Mouse (Mus musculus): Measurements from ENCODE around the gene Arhgef25. TPM values are rescaled to one million over a fixed set of nuclear protein-coding genes. Genes with fewer than 3 reads are reported as not detected.

Arhgef25 gene
- under 1 TPM; 0.39 to 0.73 TPM for polyA plus RNA-seq (2017; shearing (Covaris generic))

DNA sequence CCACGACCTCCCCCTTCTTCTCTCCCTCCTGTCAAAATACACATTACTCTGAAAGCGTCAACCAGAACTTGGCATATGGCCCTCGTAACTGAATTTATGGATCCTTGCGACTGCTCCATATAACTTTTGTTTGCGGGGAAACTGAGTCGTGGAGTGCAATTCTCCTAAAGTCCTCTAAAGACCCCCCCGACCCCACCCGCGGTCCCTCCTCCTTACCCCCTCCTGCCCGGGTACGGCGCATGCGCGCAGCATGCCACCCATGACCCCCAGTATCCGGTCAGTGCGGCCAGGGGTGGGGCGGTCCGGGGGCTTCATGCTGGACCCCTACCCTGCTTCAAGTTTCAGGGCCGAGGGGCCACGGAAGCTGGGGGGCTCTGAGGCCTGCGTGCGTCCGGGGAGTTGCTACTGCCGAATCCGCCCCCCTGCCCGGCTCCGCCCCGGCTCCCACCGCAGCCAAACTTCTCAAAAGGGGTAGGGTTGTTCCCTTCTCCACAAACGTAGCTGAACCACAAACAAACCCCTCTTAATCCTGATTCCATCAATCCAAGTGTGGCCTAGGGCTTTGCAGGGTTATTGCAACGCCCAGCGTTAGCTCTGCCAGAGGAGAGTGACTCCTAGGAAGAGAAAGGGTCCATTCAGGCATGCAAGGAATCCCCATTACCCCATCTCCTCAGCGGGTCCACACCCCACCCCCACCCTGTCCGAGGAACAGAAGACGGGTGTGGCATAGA is at the start of gene Arhgef25:
Arhgef25 (minus strand) TSS at position 433 of the 731 bp plus-strand sequence.

GRCm38 (mm10) chr10:127211414-127211854 is 21.6 kb upstream of the Arhgef25 start, which contains the start of gene Pip4k2c:
TSS of gene Pip4k2c (minus strand) at chr10:127211585.

DNA sequence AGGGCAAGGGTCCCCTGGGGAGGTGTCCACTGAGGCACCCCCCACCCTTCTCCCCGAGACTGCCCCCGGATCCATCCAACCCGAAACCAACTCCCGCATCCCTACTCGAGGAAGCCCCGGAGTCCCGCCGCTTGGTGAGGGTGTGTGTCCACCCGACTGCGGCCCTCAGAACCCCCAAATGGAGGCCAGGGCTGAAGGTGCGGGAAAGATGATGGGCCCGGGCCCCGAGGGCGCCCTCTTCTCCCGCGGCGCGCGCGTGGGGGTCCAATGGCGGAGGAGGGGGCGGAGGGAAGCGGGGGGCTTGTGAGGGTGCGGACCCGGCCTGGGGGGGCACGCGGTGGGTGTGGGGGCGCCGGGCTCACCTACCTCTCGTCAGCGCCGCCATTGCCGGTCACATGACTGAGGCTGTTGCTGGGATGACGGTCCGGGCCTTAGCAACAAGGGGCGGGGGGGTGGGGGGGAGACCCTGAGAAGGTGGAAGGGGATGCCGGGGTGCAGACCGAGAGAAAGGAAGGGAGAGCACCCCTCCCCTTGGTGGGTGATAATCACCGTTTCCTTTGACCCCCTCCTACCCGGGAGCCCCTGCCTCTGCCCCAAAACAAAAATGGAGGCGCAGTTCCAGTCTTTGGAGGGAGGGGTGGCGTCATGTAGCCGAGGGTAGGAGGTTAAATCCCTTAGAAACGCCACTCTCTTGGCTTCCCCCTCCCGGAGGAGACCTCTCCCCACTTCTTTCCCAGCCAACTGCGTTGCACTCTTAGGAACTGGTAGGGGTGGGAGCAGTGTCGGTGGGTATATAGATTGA is 5.6 kb upstream of the Arhgef25 start, which contains the start of gene Dtx3:
Dtx3 (minus strand) TSS at position 401 of the 802 bp plus-strand sequence.

DNA sequence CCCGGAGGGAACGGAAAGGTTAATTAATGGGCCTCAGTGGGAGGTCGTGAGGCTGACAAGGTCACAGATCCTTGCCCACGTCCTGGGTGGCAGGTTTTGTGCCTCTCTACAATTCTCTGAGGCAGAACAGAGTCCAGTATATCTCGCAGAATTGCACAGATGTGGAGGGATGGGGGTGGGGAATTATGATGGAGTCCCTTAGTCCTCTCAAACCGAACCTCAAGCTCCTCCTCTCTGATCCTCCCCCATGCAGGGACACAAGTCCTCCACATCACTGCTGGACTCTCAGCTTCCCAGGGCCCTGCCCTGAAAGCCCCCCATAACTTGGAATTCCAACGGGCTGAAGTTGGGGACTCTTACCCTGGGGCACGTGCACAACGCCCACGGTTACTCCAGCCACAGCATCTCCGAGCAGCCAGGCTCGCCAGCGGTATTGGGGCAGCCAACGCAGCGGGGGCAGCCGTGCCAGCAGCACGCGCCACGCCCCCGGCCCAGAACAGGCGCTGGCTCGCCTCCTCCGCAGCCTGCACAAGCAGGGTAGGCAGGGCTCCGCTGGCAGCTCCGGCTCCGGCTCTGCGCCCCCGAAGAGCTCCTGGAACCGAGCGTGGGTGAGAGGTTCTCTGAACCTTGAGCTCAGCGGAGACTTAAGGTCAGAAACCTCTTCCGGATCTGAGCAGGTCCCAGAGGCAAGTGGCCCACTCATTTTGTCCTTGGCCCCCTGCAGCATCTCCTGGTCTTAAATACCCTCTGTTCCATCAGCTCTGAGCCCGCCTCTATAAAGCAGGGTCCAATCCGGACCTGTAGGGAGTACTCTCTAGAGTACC is 9.8 kb downstream of the Arhgef25 start, which contains the start of gene Slc26a10:
Slc26a10 (minus strand) TSS at position 775 of the 824 bp plus-strand sequence.

GRCm38 (mm10) chr10:127164631-127165353 is 25.1 kb downstream of the Arhgef25 start, which contains the start of gene B4galnt1:
TSS of gene B4galnt1 (plus strand) at chr10:127165225.

Other genes starting within 250 kb of the Arhgef25 start
- gene Ctdsp2, start 211.4 kb downstream of the Arhgef25 start, polyA plus RNA-seq (2017; shearing (Covaris generic)), result 10 to 100 TPM; 28.5 to 35.2 TPM
- gene Avil, start 189.4 kb downstream of the Arhgef25 start, polyA plus RNA-seq (2017; shearing (Covaris generic)), result under 1 TPM; 0.21 to 0.35 TPM
- gene Tsfm, start 159.2 kb downstream of the Arhgef25 start, polyA plus RNA-seq (2017; shearing (Covaris generic)), result 10 to 100 TPM; 48.9 to 53.1 TPM
- 10 to 100 TPM; 13.3 to 24.3 TPM for gene Mettl1, start 148.7 kb downstream of the Arhgef25 start, polyA plus RNA-seq (2017; shearing (Covaris generic))
- under 1 TPM in 1 of 2 experiments, not detected in 1; 0.17 TPM for gene Eef1akmt3, start 148.6 kb downstream of the Arhgef25 start, polyA plus RNA-seq (2017; shearing (Covaris generic))
- not detected for gene Cyp27b1, start 141.8 kb downstream of the Arhgef25 start, polyA plus RNA-seq (2017; shearing (Covaris generic))
- gene March9, start 129.9 kb downstream of the Arhgef25 start, polyA plus RNA-seq (2017; shearing (Covaris generic)), result 1 to 10 TPM; 1.2 to 2.0 TPM
- 100 to 1,000 TPM; 274 to 361 TPM for gene Cdk4, start 126.5 kb downstream of the Arhgef25 start, polyA plus RNA-seq (2017; shearing (Covaris generic))
- 10 to 100 TPM; 75.9 to 85.8 TPM for gene Tspan31, start 119.8 kb downstream of the Arhgef25 start, polyA plus RNA-seq (2017; shearing (Covaris generic))
- gene Agap2, start 114.8 kb downstream of the Arhgef25 start, polyA plus RNA-seq (2017; shearing (Covaris generic)), result 10 to 100 TPM; 26.8 to 27.8 TPM
- gene Os9, start 69.0 kb downstream of the Arhgef25 start, polyA plus RNA-seq (2017; shearing (Covaris generic)), result 100 to 1,000 TPM in 1 of 2 experiments, 10 to 100 TPM in 1; 79.4 to 157 TPM
- 100 to 1,000 TPM; 428 to 622 TPM for gene B4galnt1, start 24.9 kb downstream of the Arhgef25 start, polyA plus RNA-seq (2017; shearing (Covaris generic))
- gene Slc26a10, start 9.4 kb downstream of the Arhgef25 start, polyA plus RNA-seq (2017; shearing (Covaris generic)), result 1 to 10 TPM; 3.8 to 5.6 TPM
- 100 to 1,000 TPM in 1 of 2 experiments, 10 to 100 TPM in 1; 75.0 to 110 TPM for gene Dtx3, start 5.6 kb upstream of the Arhgef25 start, polyA plus RNA-seq (2017; shearing (Covaris generic))
- 10 to 100 TPM; 25.1 to 33.8 TPM for gene Pip4k2c, start 21.5 kb upstream of the Arhgef25 start, polyA plus RNA-seq (2017; shearing (Covaris generic))
- gene Kif5a, start 73.3 kb upstream of the Arhgef25 start, polyA plus RNA-seq (2017; shearing (Covaris generic)), result under 1 TPM; 0.24 to 0.41 TPM
- gene Dctn2, start 76.3 kb upstream of the Arhgef25 start, polyA plus RNA-seq (2017; shearing (Covaris generic)), result 100 to 1,000 TPM; 105 to 114 TPM
- 10 to 100 TPM; 11.3 to 15.3 TPM for gene Mbd6, start 98.9 kb upstream of the Arhgef25 start, polyA plus RNA-seq (2017; shearing (Covaris generic))
- 10 to 100 TPM; 57.3 to 63.3 TPM for gene Mars, start 121.7 kb upstream of the Arhgef25 start, polyA plus RNA-seq (2017; shearing (Covaris generic))
- 100 to 1,000 TPM; 362 to 364 TPM for gene Arhgap9, start 131.9 kb upstream of the Arhgef25 start, polyA plus RNA-seq (2017; shearing (Covaris generic))
- 1 to 10 TPM in 1 of 2 experiments, under 1 TPM in 1; 0.57 to 1.0 TPM for gene Gli1, start 151.9 kb upstream of the Arhgef25 start, polyA plus RNA-seq (2017; shearing (Covaris generic))
- not detected for gene Inhbe, start 164.3 kb upstream of the Arhgef25 start, polyA plus RNA-seq (2017; shearing (Covaris generic))
- not detected for gene Inhbc, start 180.3 kb upstream of the Arhgef25 start, polyA plus RNA-seq (2017; shearing (Covaris generic))
- 10 to 100 TPM; 30.9 to 32.7 TPM for gene R3hdm2, start 190.2 kb upstream of the Arhgef25 start, polyA plus RNA-seq (2017; shearing (Covaris generic))

Data from activated CD4-positive, CD25-positive, alpha-beta regulatory T cell (primary cell).